Mouse (Mus musculus) forebrain, postnatal 0 days (tissue): ENCODE data around the gene G6pc3. TPM values are rescaled to one million over a fixed set of nuclear protein-coding genes. Genes with fewer than 3 reads are reported as not detected.
"Not testable (repeated sequence)": the region's sequence is repeated elsewhere in the genome, so short reads cannot be mapped to it uniquely, and the experiment has no call there.

ENCODE experiments used
- ATAC-seq: fragments of 200-750 bp; cut with Nextera tagmentation; 2 replicates; pipeline ENCODE4 v1.8.0; 2017; ENCODE audit warnings: mild to moderate bottlenecking, moderate library complexity
- DNase-seq: peaks from one replicate; pipeline ENCODE4 v3.0.0-alpha.2; 2015
- H3K27ac ChIP-seq: fragments of 300-500 bp; sonication (generic); 2 replicates; pipeline ENCODE4 v1.5.1; 2014; ENCODE audit warnings: low read depth, mild to moderate bottlenecking, antibody characterized with exemption, low read length, moderate library complexity, mixed read lengths
- H3K27me3 ChIP-seq: fragments of 300-500 bp; sonication (generic); 2 replicates; pipeline ENCODE4 v1.6.1; 2014; ENCODE audit warnings: mild to moderate bottlenecking, low read length, mixed read lengths; ENCODE audit not compliant: insufficient read depth
- H3K36me3 ChIP-seq: fragments of 300-500 bp; sonication (generic); 2 replicates; pipeline ENCODE4 v1.6.1; 2014; ENCODE audit warnings: mild to moderate bottlenecking, moderate library complexity; ENCODE audit not compliant: insufficient read depth
- H3K4me1 ChIP-seq: fragments of 300-500 bp; sonication (generic); 2 replicates; pipeline ENCODE4 v1.6.1; 2014; ENCODE audit warnings: antibody characterized with exemption; ENCODE audit not compliant: insufficient read depth
- H3K4me2 ChIP-seq: fragments of 300-500 bp; sonication (generic); 2 replicates; pipeline ENCODE4 v1.6.1; 2014; ENCODE audit warnings: low read depth, mild to moderate bottlenecking, moderate library complexity
- H3K4me3 ChIP-seq: fragments of 300-500 bp; sonication (generic); 2 replicates; pipeline ENCODE4 v1.5.1; 2014; ENCODE audit warnings: low read depth, low read length, mixed read lengths
- H3K9ac ChIP-seq: fragments of 300-500 bp; sonication (generic); 2 replicates; pipeline ENCODE4 v1.6.1; 2014; ENCODE audit warnings: mild to moderate bottlenecking
- H3K9me3 ChIP-seq: fragments of 300-500 bp; sonication (generic); 2 replicates; pipeline ENCODE4 v1.6.1; 2016; ENCODE audit warnings: low read length
- CTCF ChIP-seq: sonication (generic); IDR thresholded peaks from 2 replicates; pipeline ENCODE4 v1.5.1; 2016; ENCODE audit warnings: antibody characterized with exemption, control low read depth, low read depth
- WGBS: fragments of 180-500 bp; shearing (Covaris S2); extraction: QIAGEN DNeasy Blood & Tissue Kit; methylation state at CpG from one replicate; pipeline ENCODE4 v1.1.7; 2014; 5-methylcytosine and 5-hydroxymethylcytosine counted together
- polyA plus RNA-seq: library from polyadenylated mRNA; unstranded; fragments of >200 nt; fragmentation: Nextera tagmentation; extraction: Ambion mirVana; gene quantifications from 2 replicates; pipeline ENCODE4 v1.2.1, GENCODE M21; 2015
- total RNA-seq: library from RNA; depleted of rRNA; stranded (reverse); fragments of >200 nt; gene quantifications from 2 replicates; pipeline ENCODE4 v1.2.3, GENCODE M21; 2014

Gene G6pc3
- total and polyA plus RNA-seq, 2 experiments from 2014 or later = 32.0 to 32.1 TPM

DNA sequence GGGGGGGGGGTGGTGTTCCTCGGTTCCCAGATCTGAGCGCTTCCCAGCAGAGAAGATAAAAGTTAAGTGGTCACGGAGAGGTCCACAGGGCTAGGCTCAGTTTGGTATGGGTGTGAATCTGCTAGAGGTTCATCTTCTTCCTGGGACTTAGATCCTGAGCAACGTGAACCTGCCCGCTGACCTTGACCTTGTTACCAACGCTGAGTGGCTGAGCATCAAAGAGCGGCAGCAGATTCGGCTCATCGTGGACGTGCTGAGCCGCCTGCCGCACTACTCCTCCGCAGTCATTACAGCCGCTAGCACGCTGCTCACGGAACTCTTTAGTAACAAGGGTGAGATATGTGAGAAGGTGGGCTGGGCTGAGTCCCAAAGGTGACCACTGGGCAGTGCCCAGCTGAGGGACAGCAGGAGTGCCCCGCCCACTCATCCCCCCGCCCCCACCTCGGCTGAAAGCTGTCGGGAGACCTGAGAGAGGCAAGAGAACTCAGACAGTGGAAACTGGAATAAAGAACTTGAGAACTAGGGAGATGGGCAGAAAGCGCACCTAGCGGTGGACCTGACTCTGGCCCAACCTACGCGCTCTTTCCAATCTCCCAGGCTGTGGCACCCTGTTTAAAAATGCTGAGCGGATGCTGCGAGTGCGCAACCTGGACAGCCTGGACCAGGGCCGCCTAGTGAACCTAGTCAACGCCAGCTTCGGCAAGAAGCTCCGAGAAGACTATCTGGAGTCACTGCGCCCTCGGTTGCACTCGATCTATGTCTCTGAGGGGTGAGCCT lies 42.0 kb upstream of the G6pc3 start:
- H3K9me3 ChIP-seq = no peaks in the 10 kb centered on the region
- no peak overlapping the region for H3K27ac ChIP-seq
- no peaks in the 10 kb centered on the region for H3K4me1 ChIP-seq
- H3K4me3 ChIP-seq = no peak overlapping the region
- no peak for TF ChIP-seq CTCF
- ATAC-seq (no peak), DNase-seq (no peak)
- H3K27me3 ChIP-seq = peaks cover 52% of the 10 kb centered on the region
- no peaks in the 10 kb centered on the region for H3K36me3 ChIP-seq
- no peak overlapping the region for H3K4me2 ChIP-seq
- WGBS = 13% methylated on average over 34 of the region's 34 CpGs
- no peak overlapping the region for H3K9ac ChIP-seq

- Histone ChIP-seq H3K27ac (peak within 1 kb of the TSS; percentile 67), H3K4me3 (peak within 1 kb of the TSS; percentile 79), H3K9me3 (no peaks in the 10 kb centered on the region), H3K27me3 (no peaks in the 10 kb centered on the region), H3K4me2 (peak within 1 kb of the TSS; percentile 90), H3K4me1 (peaks cover 5% of the 10 kb centered on the region), H3K9ac (peak within 1 kb of the TSS; percentile 70), H3K36me3 (peaks cover 17% of the 10 kb centered on the region)
- ATAC-seq (peak; percentile 97), DNase-seq (peak; percentile 95)
- 0% methylated on average over 37 of the region's 37 CpGs for WGBS
- peak; percentile 54 for TF ChIP-seq CTCF
These were observed 33.2 kb upstream of the G6pc3 start, which contains the start of gene Tmem101 for GRCm38 (mm10) chr11:102156039-102156785. Gene Tmem101, minus strand, starts transcription at chr11:102156404.

- TF ChIP-seq CTCF = no peak
- H3K9me3 ChIP-seq = no peaks in the 10 kb centered on the region
- no peak overlapping the region for H3K27ac ChIP-seq
- WGBS = 15% methylated on average over 1 of the region's 1 CpGs
- DNase-seq (no peak), ATAC-seq (no peak)
- H3K4me2 ChIP-seq = no peak overlapping the region; the same call in 1 of the 2 replicates
- H3K4me1 ChIP-seq = peaks cover 5% of the 10 kb centered on the region
- no peaks in the 10 kb centered on the region for H3K27me3 ChIP-seq
- no peak overlapping the region for H3K9ac ChIP-seq
- peak overlapping the region; percentile 79; the same call in 1 of the 2 replicates for H3K4me3 ChIP-seq
- H3K36me3 ChIP-seq = peaks cover 19% of the 10 kb centered on the region
These were observed 32.7 kb upstream of the G6pc3 start for GRCm38 (mm10) chr11:102156786-102157089.

DNA sequence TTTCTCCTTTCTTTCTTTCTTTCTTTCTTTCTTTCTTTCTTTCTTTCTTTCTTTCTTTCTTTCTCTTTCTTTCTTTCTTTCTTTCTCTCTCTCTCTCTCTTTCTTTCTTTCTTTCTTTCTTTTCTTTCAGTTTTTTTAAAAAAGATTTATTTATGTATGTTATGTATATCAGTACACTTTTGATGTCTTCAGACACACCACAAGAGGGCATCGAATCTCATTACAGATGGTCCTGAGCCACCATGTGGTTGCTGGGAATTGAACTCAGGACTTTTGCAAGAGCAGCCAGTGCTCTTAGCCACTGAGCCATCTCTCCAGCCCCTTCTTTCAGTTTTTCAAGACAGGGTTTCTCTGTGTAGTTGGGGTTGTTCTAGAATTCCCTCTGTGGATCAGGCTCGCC lies 31.4 kb upstream of the G6pc3 start:
- not testable (repeated sequence) for DNase-seq, ATAC-seq, H3K4me3 ChIP-seq, H3K4me1 ChIP-seq, H3K27me3 ChIP-seq, H3K27ac ChIP-seq, H3K4me2 ChIP-seq, H3K9me3 ChIP-seq, H3K9ac ChIP-seq
- peaks cover 28% of the 10 kb centered on the region for H3K36me3 ChIP-seq
- 91% methylated on average over 2 of the region's 2 CpGs for WGBS

GRCm38 (mm10) chr11:102159781-102160180 lies 29.6 kb upstream of the G6pc3 start:
- no peak overlapping the region for H3K4me3 ChIP-seq
- peaks cover 5% of the 10 kb centered on the region for H3K4me1 ChIP-seq
- no peak overlapping the region for H3K4me2 ChIP-seq
- no peak overlapping the region for H3K9ac ChIP-seq
- H3K27ac ChIP-seq = no peak overlapping the region
- ATAC-seq (no peak), DNase-seq (no peak)
- TF ChIP-seq CTCF = no peak
- H3K9me3 ChIP-seq = no peaks in the 10 kb centered on the region
- H3K36me3 ChIP-seq = peaks cover 25% of the 10 kb centered on the region
- WGBS = 69% methylated on average over 5 of the region's 5 CpGs
- H3K27me3 ChIP-seq = no peaks in the 10 kb centered on the region

- H3K9me3 ChIP-seq = no peaks in the 10 kb centered on the region
- H3K27ac ChIP-seq = no peak overlapping the region
- H3K4me2 ChIP-seq = no peak overlapping the region
- H3K9ac ChIP-seq = no peak overlapping the region
- ATAC-seq = peak; percentile 55
- TF ChIP-seq CTCF = no peak
- 71% methylated on average over 6 of the region's 6 CpGs for WGBS
- peaks cover 56% of the 10 kb centered on the region for H3K36me3 ChIP-seq
- no peaks in the 10 kb centered on the region for H3K27me3 ChIP-seq
- DNase-seq = no peak
- no peaks in the 10 kb centered on the region for H3K4me1 ChIP-seq
- H3K4me3 ChIP-seq = no peak overlapping the region
These were observed 23.3 kb upstream of the G6pc3 start for GRCm38 (mm10) chr11:102165971-102166722.

- Histone ChIP-seq H3K27ac (no peak overlapping the region), H3K9me3 (no peaks in the 10 kb centered on the region), H3K4me3 (no peak overlapping the region), H3K4me1 (no peaks in the 10 kb centered on the region), H3K9ac (no peak overlapping the region), H3K4me2 (no peak overlapping the region), H3K36me3 (peaks cover 49% of the 10 kb centered on the region), H3K27me3 (no peaks in the 10 kb centered on the region)
- WGBS = 80% methylated on average over 5 of the region's 5 CpGs
- DNase-seq = no peak
- no peak for TF ChIP-seq CTCF
- ATAC-seq = no peak
These were observed 21.9 kb upstream of the G6pc3 start for GRCm38 (mm10) chr11:102167539-102167938.
